Mouse (Mus musculus) cerebellum, postnatal 10 days (tissue): ENCODE data around the gene Zfp142.

Experiments used
- DNase-seq, 2 experiments: peaks; one replicate each; pipeline ENCODE4 v3.0.0; 2021; ENCODE audit warnings: mixed read lengths in 2 of 2

Gene Zfp142

GRCm38 (mm10) chr1:74587773-74588445 lies at the start of gene Zfp142, which contains the start of gene Bcs1l:
Gene Zfp142 (minus strand): TSS chr1:74588246.
Gene Bcs1l (plus strand): TSS chr1:74588289.
- DNase-seq, result peak; percentile 98 to 99

- no peak for DNase-seq
Measured at GRCm38 (mm10) chr1:74632734-74633133, 44.7 kb upstream of the Zfp142 start.

- no peak for DNase-seq
Measured at GRCm38 (mm10) chr1:74628001-74628400, 40.0 kb upstream of the Zfp142 start.

GRCm38 (mm10) chr1:74626076-74626475 lies 38.0 kb upstream of the Zfp142 start:
- no peak for DNase-seq

- DNase-seq, result no peak
Measured at GRCm38 (mm10) chr1:74624183-74624582, 36.1 kb upstream of the Zfp142 start.

DNA sequence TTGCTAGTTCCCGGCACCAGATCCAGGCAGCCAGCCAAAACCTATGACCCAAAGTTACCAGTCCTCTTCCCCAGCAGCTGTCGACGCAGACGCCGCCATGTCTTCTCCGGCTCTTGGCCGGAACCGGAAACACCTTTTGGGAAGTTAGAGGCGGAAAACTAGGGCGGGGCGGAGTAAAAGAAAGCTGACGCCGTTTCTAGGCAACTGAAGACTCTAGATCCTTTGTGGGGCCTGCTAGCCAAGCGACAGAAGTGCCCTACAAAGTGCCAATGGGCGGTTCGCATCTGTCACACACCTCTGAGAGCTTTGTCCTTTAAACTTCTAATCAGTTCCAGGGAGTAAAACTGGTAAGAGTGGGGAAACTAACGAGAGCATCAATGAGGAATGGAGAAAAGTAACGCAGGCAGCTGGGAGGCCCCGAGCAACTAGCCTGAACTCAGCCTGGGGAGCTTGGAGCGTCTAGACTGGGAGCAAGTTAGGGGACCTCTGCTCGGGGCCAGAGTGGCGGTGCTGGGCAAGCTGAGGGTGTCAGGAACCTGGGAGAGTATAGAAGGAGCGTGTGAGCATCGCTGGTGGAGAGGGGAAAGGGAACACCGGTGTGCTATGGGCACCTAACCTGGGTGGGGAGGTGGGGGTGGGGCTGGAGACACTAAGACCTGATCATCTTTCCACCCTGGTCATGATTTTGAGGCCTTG lies 13.4 kb upstream of the Zfp142 start, which contains the start of the genes Rnf25 and Stk36:
Rnf25 (minus strand) TSS at position 131 of the 696 bp plus-strand sequence.
Stk36 (plus strand) TSS at position 179 of the 696 bp plus-strand sequence.
- DNase-seq, result peak; percentile 91 to 92

GRCm38 (mm10) chr1:74600501-74601266 lies 12.6 kb upstream of the Zfp142 start:
- DNase-seq, result no peak

GRCm38 (mm10) chr1:74594434-74594833 lies 6.4 kb upstream of the Zfp142 start:
- DNase-seq, result no peak

GRCm38 (mm10) chr1:74587233-74587772 lies 743 bp downstream of the Zfp142 start:
- no peak for DNase-seq

DNA sequence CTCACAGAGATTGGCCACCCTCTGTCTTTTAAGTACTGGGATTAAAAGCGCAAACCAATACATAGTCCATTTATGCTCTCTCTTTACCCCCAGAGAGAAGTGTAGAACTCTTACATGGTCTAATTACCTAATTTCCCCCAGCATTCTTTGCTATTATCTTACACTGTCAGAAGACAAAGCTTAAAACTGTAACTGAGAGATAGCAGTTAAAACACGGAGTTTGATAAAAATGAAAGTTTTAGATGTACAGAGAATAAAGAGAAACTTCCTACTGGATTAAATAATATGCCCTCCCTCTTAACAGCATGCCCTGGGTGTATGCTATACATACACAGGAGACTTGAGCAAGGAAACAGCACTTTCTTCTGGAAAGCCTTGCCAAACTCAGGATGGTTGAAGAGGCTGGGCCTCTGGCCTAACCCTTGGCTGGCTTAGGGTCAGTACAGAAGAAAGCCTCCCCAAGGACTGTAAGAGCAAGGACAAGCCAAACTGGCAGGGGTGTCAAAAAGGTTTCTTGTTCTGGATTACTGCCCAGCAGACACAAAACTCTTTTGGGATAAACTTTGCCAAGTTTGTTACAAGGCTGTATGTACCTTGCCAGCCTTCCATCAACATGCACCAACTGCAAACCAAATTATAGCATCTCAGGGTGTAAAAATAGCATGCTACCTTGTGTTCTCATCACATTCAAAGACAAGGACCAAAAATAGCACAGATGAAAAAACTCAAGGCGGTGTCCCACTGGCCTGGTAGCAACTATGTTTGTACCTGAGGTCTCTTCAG lies 3.2 kb downstream of the Zfp142 start:
- no peak for DNase-seq

DNA sequence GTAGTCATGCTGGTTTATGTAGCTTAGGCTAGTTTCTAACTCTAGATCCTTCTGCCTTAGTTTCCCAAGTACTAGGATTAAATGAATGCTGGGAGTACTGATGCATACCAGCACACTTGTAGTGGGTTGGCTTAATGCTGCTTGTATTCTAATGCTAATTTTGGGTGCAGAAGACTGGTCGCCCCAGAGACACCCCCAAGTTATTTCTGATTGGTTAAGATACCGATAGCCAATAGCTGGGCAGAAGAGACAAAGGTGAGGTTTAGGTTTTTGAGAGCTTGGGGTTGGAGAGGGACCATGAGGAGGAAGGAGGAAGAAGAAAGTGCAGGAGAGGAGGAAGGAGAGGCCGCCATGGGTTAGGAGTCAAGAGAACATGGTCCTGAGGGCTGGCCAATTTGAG lies 5.4 kb downstream of the Zfp142 start:
- no peak for DNase-seq

DNA sequence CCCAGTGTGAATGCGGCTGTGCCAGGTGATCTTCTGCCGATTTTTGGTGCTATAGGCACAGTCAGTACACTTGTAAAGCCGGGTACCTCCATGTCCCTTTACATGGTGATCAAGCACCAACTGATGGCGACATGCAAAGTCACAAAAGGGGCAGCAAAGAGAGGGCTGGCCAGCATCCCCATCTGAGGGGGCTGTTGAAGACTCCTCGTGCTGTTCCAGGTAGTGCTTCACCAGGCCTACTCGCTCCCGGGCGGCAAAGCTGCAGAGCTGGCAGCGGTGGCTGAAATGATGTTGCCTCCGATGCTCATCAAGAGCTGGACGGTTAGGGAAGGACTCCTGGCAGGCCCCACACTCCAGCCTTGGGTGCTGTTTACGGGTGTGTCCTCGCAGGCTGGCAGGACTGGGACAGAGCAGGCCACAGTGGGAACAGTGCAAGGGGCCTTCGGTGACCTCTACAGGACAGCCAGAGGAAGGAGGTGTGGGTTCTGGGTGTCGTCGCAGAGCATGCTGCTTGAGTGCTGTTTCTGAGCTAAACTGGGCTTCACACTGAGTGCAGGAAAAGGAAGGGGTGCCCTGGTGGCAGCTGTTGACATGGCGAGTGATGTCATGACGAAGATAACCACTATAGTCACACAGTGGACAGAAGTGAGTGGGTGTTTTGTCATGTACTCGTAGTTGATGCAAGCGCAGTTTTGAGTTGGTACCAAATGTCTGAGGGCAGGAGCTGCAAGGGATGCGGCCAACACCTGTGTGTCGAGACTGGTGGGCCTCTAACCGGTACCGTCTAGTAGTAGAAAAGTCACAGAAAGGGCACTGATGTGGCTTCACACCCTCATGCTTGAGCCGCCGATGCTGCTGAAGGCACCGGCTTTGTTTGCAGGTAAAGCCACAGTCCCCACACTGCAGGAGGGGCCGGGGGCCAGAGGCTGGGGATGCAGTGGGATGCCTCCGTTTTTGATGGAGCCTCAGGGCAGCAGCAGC lies 18.0 kb downstream of the Zfp142 start:
- DNase-seq, result no peak

DNA sequence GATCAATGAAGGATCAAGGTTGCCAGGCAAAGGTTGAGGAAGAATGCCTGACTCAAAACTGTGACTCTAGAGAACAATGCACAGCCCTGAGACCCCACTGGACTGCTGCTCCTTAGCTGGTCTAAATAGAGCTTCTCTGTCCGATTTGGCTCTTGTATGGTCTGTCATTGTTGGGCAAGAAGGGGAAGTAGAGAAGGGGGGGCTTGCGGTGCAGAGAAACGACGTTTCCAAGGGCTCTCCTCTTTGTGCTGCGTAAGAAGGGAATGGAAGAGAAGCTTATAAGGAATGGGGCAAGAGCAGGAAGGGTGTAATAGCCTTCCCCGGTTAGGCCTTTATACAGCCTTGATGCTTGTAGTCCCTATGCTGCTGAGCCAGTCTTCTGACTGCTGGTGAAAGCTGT lies 22.2 kb downstream of the Zfp142 start:
- DNase-seq, result no peak

GRCm38 (mm10) chr1:74559061-74559460 lies 29.0 kb downstream of the Zfp142 start:
- no peak for DNase-seq

- no peak for DNase-seq
Measured at GRCm38 (mm10) chr1:74544184-74544583, 43.9 kb downstream of the Zfp142 start, which contains the start of gene Usp37. Gene Usp37 (minus strand): TSS chr1:74544284.

DNA sequence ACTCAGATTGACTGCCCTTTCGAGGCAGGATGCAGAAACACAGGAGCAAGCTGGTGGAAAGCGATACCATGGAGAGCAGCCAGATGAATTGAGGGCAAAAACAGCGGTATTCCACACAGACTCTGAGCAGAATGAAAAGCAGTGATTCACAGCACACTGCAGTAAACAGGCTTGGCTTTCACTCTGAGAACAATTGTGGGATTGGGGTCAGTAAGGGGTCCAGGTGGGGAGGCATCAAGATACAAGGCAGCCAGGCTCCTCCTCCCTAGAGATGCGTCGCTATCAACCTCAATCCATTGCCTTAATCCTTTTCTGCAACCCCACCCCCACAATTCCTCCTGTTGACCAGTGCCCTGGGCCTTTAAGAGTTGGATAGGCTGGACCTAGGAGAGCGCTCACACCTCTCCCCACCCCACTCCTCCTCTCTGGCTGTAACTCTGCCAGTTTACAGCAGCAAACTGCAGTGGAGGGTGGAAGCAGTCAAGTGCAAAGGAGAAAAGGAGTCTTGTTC lies 45.5 kb downstream of the Zfp142 start, which contains the start of gene Plcd4:
Plcd4 (plus strand) TSS at position 438 of the 511 bp plus-strand sequence.
- peak; percentile 64 to 76 for DNase-seq

GRCm38 (mm10) chr1:74538650-74539049 lies 49.4 kb downstream of the Zfp142 start:
- DNase-seq, result peak; percentile 90 to 93

GRCm38 (mm10) chr1:74528589-74528988 lies 59.5 kb downstream of the Zfp142 start:
- no peak for DNase-seq

- DNase-seq, result no peak
Measured at GRCm38 (mm10) chr1:74524746-74525145, 63.3 kb downstream of the Zfp142 start.

- no peak for DNase-seq
Measured at GRCm38 (mm10) chr1:74519875-74520274, 68.2 kb downstream of the Zfp142 start.
